Mouse (Mus musculus): ENCODE data around the gene Il31. TPM values are rescaled to one million over a fixed set of nuclear protein-coding genes. Genes with fewer than 3 reads are reported as not detected.

Gene Il31
- polyA plus RNA-seq, 1 experiment from 2014 or later: not detected

DNA sequence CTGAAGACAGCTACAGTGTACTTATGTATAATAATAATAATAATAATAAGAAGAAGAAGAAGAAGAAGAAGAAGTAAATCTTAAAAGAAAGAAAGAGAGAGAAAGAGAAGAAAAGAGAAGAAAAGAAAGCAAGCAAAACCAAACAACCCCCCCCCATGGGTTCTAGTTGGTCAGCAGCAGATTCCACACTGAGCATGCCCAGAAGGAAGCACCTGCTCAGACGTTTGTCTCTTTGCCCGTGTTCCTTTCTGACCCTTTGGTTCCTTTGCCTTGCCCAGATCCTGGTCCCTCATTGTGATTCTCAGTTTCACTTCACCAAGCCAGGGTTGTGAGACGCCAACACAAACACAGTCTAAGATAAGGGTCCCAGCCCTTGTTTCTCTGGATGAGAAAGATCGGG, 12.7 kb upstream of the Il31 start:
- 0 out of 2 replicates have a peak, but pooled peaks cover 3% of the 10 kb centered on the region for H3K4me1 ChIP-seq (replicated peaks; ENCODE audit: control insufficient read depth, insufficient read depth, low read length)
- no peaks in the 10 kb centered on the region for H3K9me3 ChIP-seq (ENCODE audit: control insufficient read depth, low read length)
- H3K9ac ChIP-seq (ENCODE audit: low read length): no peak overlapping the region
- DNase-seq (ENCODE audit: low spot score) (no peak), ATAC-seq (replicated peaks; ENCODE audit: low FRiP score, low TSS enrichment, low read depth) (no peak)
- no peaks in the 10 kb centered on the region for H3K36me3 ChIP-seq (ENCODE audit: control insufficient read depth, insufficient read depth, low read length)
- no peak overlapping the region for H3K4me2 ChIP-seq (ENCODE audit: low read length)
- no peak overlapping the region for H3K4me3 ChIP-seq (ENCODE audit: low read depth, low read length)
- H3K27me3 ChIP-seq (replicated peaks; ENCODE audit: control insufficient read depth, insufficient read depth, low read length): no peaks in the 10 kb centered on the region
- H3K27ac ChIP-seq (ENCODE audit: low read depth): no peak overlapping the region
- 67% methylated on average over 4 of the region's 4 CpGs for WGBS

DNA sequence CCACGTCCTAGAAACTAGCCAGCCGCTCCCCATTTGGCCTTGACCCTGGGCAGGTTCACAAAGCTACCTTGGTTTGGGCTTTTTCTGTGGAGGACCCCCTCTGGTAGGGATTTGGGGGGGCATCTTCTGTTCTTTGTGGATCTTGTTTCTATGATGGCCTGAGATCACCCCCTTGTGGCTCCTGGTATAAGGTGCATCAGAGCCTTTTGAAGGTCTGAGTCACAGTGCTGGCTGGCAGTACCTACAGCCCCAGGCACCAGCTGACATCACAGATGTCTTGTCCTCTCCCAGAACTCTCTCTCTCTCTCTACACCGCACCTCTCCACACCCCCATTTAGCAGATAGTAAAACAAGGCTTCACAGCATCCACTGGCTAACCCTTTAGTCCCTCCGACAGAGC, 10.4 kb upstream of the Il31 start:
- no peak for ATAC-seq (replicated peaks; ENCODE audit: low FRiP score, low TSS enrichment, low read depth)
- H3K9me3 ChIP-seq (ENCODE audit: control insufficient read depth, low read length): no peaks in the 10 kb centered on the region
- no peak overlapping the region for H3K27ac ChIP-seq (ENCODE audit: low read depth)
- DNase-seq (ENCODE audit: low spot score): no peak
- no peak overlapping the region for H3K9ac ChIP-seq (ENCODE audit: low read length)
- WGBS: 41% methylated on average over 4 of the region's 4 CpGs
- H3K4me3 ChIP-seq (ENCODE audit: low read depth, low read length): no peak overlapping the region
- H3K27me3 ChIP-seq (replicated peaks; ENCODE audit: control insufficient read depth, insufficient read depth, low read length): no peaks in the 10 kb centered on the region
- no peak overlapping the region for H3K4me2 ChIP-seq (ENCODE audit: low read length)
- no peaks in the 10 kb centered on the region for H3K36me3 ChIP-seq (ENCODE audit: control insufficient read depth, insufficient read depth, low read length)
- H3K4me1 ChIP-seq (replicated peaks; ENCODE audit: control insufficient read depth, insufficient read depth, low read length): 0 out of 2 replicates have a peak, but pooled peaks cover 3% of the 10 kb centered on the region

DNA sequence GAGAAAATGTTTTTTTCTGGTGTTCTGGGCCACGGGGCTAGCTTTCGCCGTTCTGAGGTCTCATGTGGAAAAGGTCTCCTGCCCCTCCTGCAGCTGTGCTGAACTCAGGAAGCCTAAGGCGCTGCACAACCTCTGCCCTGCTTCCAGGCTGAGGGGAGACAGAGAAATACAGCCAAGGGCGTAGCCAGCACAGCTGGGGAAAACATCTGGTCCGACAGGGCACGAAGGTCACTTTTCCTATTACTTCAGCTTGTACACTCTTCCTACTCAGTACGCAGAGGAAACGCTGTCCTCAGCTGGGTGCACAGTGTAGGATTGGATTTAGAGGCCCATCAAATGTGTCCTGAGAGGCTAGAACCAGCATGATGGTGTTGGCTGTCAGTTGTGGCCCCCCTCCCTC, 646 bp upstream of the Il31 start:
- H3K4me2 ChIP-seq (ENCODE audit: low read length): no peak overlapping the region
- no peak overlapping the region for H3K9ac ChIP-seq (ENCODE audit: low read length)
- no peaks in the 10 kb centered on the region for H3K27me3 ChIP-seq (replicated peaks; ENCODE audit: control insufficient read depth, insufficient read depth, low read length)
- no peaks in the 10 kb centered on the region for H3K4me1 ChIP-seq (replicated peaks; ENCODE audit: control insufficient read depth, insufficient read depth, low read length)
- H3K9me3 ChIP-seq (ENCODE audit: control insufficient read depth, low read length): no peaks in the 10 kb centered on the region
- no peaks in the 10 kb centered on the region for H3K36me3 ChIP-seq (ENCODE audit: control insufficient read depth, insufficient read depth, low read length)
- DNase-seq (ENCODE audit: low spot score) (no peak), ATAC-seq (replicated peaks; ENCODE audit: low FRiP score, low TSS enrichment, low read depth) (no peak)
- H3K4me3 ChIP-seq (ENCODE audit: low read depth, low read length): no peak overlapping the region
- H3K27ac ChIP-seq (ENCODE audit: low read depth): no peak overlapping the region
- 55% methylated on average over 9 of the region's 9 CpGs for WGBS

DNA sequence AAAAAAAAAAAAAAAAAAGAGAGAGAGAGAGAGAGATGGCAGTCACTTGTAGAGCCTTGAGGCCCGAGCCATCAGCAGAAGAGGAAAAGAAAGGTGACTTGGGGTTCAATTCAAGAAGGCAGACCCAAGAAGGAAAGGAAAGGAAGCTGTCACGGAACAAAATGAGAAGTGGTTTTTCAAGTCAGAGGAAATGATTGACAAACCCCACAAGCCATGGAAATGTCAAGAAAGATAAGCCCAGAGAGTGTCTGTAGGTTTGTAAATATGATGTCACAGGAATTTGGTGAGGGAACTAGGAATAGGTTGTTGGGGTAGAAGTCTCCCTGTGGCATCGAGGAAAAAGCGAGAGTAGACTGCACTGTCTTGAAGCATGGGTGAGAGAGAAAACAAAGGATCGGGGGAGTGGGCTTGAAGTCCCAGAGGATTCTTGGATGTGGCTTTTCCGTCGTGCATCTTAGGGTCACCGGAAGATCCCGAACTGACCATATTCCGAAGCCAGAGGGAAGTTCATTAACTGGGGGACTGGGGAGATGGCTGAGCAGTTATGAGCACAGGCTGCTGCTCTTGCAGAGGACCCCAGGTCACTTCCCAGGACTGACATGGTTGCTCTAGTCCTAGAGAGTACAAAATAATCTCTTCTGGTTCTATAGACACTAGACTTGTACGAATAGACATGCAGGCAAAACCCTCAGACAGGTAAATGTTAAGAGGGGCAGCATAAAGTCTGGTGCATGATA, 1.5 kb downstream of the Il31 start:
- no peaks in the 10 kb centered on the region for H3K4me1 ChIP-seq (replicated peaks; ENCODE audit: control insufficient read depth, insufficient read depth, low read length)
- H3K9ac ChIP-seq (ENCODE audit: low read length): no peak overlapping the region
- 85% methylated on average over 11 of the region's 11 CpGs for WGBS
- no peak for DNase-seq (ENCODE audit: low spot score)
- ATAC-seq (replicated peaks; ENCODE audit: low FRiP score, low TSS enrichment, low read depth): no peak
- H3K4me2 ChIP-seq (ENCODE audit: low read length): no peak overlapping the region
- H3K27ac ChIP-seq (ENCODE audit: low read depth): no peak overlapping the region
- H3K4me3 ChIP-seq (ENCODE audit: low read depth, low read length): no peak overlapping the region
- no peaks in the 10 kb centered on the region for H3K36me3 ChIP-seq (ENCODE audit: control insufficient read depth, insufficient read depth, low read length)
- H3K27me3 ChIP-seq (replicated peaks; ENCODE audit: control insufficient read depth, insufficient read depth, low read length): no peaks in the 10 kb centered on the region
- no peaks in the 10 kb centered on the region for H3K9me3 ChIP-seq (ENCODE audit: control insufficient read depth, low read length)

DNA sequence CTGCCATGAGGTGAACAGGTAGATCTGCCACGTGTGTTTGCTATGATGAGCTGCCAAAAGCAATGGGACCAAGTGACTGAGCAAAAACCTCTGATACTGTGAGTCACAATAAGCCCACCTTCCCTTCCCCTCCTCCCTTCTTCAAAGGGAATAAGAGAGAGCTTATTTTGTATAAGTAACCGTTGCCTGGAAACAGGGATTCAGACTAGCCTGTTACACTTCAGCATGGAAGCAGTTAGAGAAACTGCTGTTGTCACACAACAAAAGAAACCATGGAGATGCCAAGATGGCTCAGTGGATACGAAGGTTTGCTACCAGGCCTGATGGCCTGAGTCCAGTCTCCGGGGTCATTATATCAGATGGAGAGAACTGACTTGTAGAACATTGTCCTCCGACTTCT, 15.5 kb downstream of the Il31 start:
- H3K4me2 ChIP-seq (ENCODE audit: low read length): no peak overlapping the region
- no peaks in the 10 kb centered on the region for H3K27me3 ChIP-seq (replicated peaks; ENCODE audit: control insufficient read depth, insufficient read depth, low read length)
- H3K4me3 ChIP-seq (ENCODE audit: low read depth, low read length): no peak overlapping the region
- H3K27ac ChIP-seq (ENCODE audit: low read depth): no peak overlapping the region
- no peaks in the 10 kb centered on the region for H3K9me3 ChIP-seq (ENCODE audit: control insufficient read depth, low read length)
- ATAC-seq (replicated peaks; ENCODE audit: low FRiP score, low TSS enrichment, low read depth) (no peak), DNase-seq (ENCODE audit: low spot score) (no peak)
- WGBS: 79% methylated on average over 5 of the region's 5 CpGs
- no peaks in the 10 kb centered on the region for H3K36me3 ChIP-seq (ENCODE audit: control insufficient read depth, insufficient read depth, low read length)
- no peak overlapping the region for H3K9ac ChIP-seq (ENCODE audit: low read length)
- H3K4me1 ChIP-seq (replicated peaks; ENCODE audit: control insufficient read depth, insufficient read depth, low read length): peaks cover 7% of the 10 kb centered on the region

DNA sequence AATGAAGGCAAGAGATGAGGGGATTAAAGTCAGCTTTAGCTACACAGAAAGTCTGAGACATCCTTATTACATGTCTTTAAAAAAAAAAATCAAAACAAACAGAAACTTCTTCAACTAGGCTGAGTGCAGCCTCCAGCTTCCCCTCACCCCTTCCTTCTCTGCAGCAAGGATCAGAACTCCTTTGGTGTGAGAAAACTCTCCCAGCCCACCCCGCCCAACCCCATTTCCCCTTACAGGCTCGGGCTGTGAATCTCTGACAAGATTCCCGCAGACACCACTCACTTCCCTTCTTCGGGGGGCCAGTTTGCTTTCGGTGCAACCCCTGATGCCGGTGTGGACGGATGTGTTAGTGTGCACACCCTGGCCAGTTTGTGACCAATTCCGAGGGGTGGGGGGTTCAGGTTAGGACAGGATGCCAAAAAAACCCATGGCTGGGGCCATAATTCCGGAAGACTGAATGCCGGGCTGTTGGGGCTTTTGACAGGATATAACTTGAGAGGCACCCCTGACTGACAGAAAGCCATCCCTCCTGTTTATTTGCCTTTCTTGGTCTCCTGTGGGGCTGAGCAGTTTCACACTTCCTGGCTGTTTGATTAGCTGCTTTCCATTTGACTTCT, 18.4 kb downstream of the Il31 start:
- H3K4me3 ChIP-seq (ENCODE audit: low read depth, low read length): peak overlapping the region; percentile 11; the same call in 1 of the 2 replicates
- 0 out of 2 replicates have a peak overlapping the region, but pooled peaks have one; percentile 27 for H3K9ac ChIP-seq (ENCODE audit: low read length)
- no peaks in the 10 kb centered on the region for H3K9me3 ChIP-seq (ENCODE audit: control insufficient read depth, low read length)
- DNase-seq (ENCODE audit: low spot score) (no peak), ATAC-seq (replicated peaks; ENCODE audit: low FRiP score, low TSS enrichment, low read depth) (no peak)
- no peaks in the 10 kb centered on the region for H3K27me3 ChIP-seq (replicated peaks; ENCODE audit: control insufficient read depth, insufficient read depth, low read length)
- 16% methylated on average over 10 of the region's 10 CpGs for WGBS
- H3K4me1 ChIP-seq (replicated peaks; ENCODE audit: control insufficient read depth, insufficient read depth, low read length): peaks cover 7% of the 10 kb centered on the region
- H3K27ac ChIP-seq (ENCODE audit: low read depth): no peak overlapping the region
- H3K4me2 ChIP-seq (ENCODE audit: low read length): peak overlapping the region; percentile 45
- no peaks in the 10 kb centered on the region for H3K36me3 ChIP-seq (ENCODE audit: control insufficient read depth, insufficient read depth, low read length)

DNA sequence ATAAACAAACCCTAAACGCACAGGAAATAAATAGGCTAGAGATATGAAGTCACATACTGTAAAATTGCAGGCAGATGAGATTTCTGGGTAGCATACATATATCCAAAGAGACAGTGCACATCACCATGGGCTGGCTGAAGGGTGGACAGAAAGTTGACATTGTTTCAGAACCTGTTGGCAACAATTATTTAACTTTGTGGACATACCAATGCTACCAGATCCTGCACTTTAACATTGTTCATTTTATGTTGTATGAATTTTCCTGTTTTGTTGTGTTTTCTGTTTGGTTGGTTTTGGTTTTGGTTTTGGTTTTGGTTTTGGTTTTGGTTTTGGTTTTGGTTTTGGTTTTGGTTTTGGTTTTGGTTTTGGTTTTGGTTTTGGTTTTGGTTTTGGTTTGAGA, 24.7 kb downstream of the Il31 start:
- Histone ChIP-seq H3K4me2 (ENCODE audit: low read length) (no peak overlapping the region), H3K9ac (ENCODE audit: low read length) (no peak overlapping the region), H3K27me3 (replicated peaks; ENCODE audit: control insufficient read depth, insufficient read depth, low read length) (no peaks in the 10 kb centered on the region), H3K4me1 (replicated peaks; ENCODE audit: control insufficient read depth, insufficient read depth, low read length) (no peaks in the 10 kb centered on the region), H3K4me3 (ENCODE audit: low read depth, low read length) (no peak overlapping the region), H3K36me3 (ENCODE audit: control insufficient read depth, insufficient read depth, low read length) (no peaks in the 10 kb centered on the region), H3K9me3 (ENCODE audit: control insufficient read depth, low read length) (no peaks in the 10 kb centered on the region), H3K27ac (ENCODE audit: low read depth) (no peak overlapping the region)
- 70% methylated on average over 1 of the region's 1 CpGs for WGBS
- DNase-seq (ENCODE audit: low spot score): no peak
- no peak for ATAC-seq (replicated peaks; ENCODE audit: low FRiP score, low TSS enrichment, low read depth)

DNA sequence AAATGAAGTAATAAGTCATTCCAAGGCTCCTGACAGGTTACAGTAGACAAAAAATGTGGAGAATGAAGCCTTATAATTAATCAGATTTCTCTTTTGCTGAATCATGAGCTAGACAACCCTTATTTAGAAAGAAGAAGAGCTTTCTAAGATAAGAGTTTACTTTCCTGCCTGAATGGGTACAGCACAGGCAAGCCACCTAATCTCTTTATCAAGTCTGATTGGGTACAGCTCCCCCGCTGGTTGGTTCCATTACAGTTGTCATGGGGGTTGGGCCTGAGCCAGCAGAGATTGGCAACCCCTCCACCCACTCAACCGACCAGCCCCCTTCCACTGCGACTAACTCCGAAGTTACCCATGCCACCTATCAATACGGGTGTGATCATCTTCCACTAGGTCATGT, 27.9 kb downstream of the Il31 start:
- DNase-seq (ENCODE audit: low spot score) (no peak), ATAC-seq (replicated peaks; ENCODE audit: low FRiP score, low TSS enrichment, low read depth) (no peak)
- H3K36me3 ChIP-seq (ENCODE audit: control insufficient read depth, insufficient read depth, low read length): peaks cover 7% of the 10 kb centered on the region; the same call in 1 of the 2 replicates
- H3K27ac ChIP-seq (ENCODE audit: low read depth): no peak overlapping the region
- no peak overlapping the region for H3K4me3 ChIP-seq (ENCODE audit: low read depth, low read length)
- WGBS: 47% methylated on average over 5 of the region's 5 CpGs
- no peaks in the 10 kb centered on the region for H3K27me3 ChIP-seq (replicated peaks; ENCODE audit: control insufficient read depth, insufficient read depth, low read length)
- H3K4me2 ChIP-seq (ENCODE audit: low read length): no peak overlapping the region
- H3K9ac ChIP-seq (ENCODE audit: low read length): no peak overlapping the region
- H3K9me3 ChIP-seq (ENCODE audit: control insufficient read depth, low read length): no peaks in the 10 kb centered on the region
- H3K4me1 ChIP-seq (replicated peaks; ENCODE audit: control insufficient read depth, insufficient read depth, low read length): no peaks in the 10 kb centered on the region

DNA sequence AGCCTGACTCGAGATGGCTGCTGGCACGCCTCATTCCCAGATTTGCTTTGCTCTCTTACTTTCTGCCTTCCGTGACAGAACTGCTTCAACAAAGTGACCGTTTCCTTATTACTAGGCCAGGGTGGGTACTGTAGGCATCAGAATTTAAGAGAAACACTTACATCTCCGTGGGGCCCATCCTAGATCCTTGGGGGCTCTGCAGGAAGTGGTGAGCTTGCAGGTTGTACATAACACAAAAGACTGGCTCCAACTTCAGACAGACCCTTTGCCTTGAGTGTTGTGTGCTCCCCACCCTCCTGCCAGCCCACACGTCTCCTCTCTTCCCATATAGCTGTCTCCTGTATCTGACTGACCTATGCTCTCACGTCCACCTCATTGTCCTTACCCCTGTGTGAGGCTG, 37.4 kb downstream of the Il31 start:
- H3K27ac ChIP-seq (ENCODE audit: low read depth): no peak overlapping the region
- no peak overlapping the region for H3K9ac ChIP-seq (ENCODE audit: low read length)
- DNase-seq (ENCODE audit: low spot score) (no peak), ATAC-seq (replicated peaks; ENCODE audit: low FRiP score, low TSS enrichment, low read depth) (no peak)
- no peak overlapping the region for H3K4me2 ChIP-seq (ENCODE audit: low read length)
- H3K36me3 ChIP-seq (ENCODE audit: control insufficient read depth, insufficient read depth, low read length): peaks cover 86% of the 10 kb centered on the region
- H3K27me3 ChIP-seq (replicated peaks; ENCODE audit: control insufficient read depth, insufficient read depth, low read length): no peaks in the 10 kb centered on the region
- no peaks in the 10 kb centered on the region for H3K4me1 ChIP-seq (replicated peaks; ENCODE audit: control insufficient read depth, insufficient read depth, low read length)
- no peak overlapping the region for H3K4me3 ChIP-seq (ENCODE audit: low read depth, low read length)
- 92% methylated on average over 7 of the region's 7 CpGs for WGBS
- no peaks in the 10 kb centered on the region for H3K9me3 ChIP-seq (ENCODE audit: control insufficient read depth, low read length)
